Mouse (Mus musculus): Measurements from ENCODE around the gene Rbm33. TPM values are rescaled to one million over a fixed set of nuclear protein-coding genes. Genes with fewer than 3 reads are reported as not detected.

Rbm33 gene
- total RNA-seq, 1 experiment: 21.2 TPM

DNA sequence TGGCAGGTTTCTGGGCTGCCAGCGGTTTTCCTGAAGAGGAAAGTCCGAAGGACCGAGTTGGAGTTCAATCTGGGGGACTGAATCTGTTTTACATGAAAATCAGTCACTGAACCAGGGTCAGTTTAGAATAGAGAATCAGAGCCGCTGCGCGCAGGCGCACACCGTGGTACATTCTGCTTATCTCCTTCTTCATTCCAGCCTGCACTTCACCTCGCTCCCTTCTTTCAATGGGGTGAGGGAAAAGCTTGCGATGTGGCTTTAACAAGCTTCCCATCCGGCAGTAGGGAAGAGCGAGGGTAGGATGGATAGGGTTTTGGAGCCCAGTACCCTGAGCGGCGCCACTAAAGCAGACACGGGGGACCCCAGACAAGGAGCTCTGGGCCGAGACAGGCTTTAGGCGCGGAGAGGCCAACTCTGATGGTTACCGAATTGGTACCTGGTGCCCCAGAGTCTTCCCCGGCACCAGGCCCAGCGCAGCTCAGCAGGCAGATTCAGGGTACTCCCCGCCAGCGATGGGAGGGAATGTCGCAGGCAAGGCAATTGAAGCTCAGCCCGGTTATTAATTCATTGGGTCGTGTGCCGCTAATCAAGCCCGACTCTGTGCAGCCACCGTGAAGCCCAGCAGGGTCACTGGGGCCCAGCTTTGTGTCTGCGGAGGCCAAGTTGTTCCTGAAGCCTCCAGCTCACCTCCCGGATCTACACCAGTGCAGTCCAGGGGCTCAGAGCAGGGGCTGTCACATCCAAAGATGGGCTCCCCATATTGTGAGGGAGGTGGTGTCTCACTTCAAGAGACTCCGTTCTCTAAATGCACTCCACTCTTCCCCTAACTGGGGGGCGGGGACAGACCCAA is 146.0 kb downstream of the Rbm33 start:
- in situ Hi-C loops (cut with MboI; ENCODE audit: low sequenced_read_pairs in 2 of 2, unreplicated experiment in 2 of 2): loop anchor here (5.0 to 25.0 kb wide), 6 partner anchors 296 to 1014 kb away; partner anchors contain the start of genes En2 (in 2 of the 2) and Mnx1 (in 2 of the 2)
- H3K9me3 ChIP-seq (ENCODE audit: control insufficient read depth, insufficient read depth, low read depth, low read length): no peaks in the 10 kb centered on the region
- TF ChIP-seq HCFC1 (IDR thresholded peaks at IDR 0.05; ENCODE audit: borderline replicate concordance, insufficient read depth, low read length) (no peak), MAFK (IDR thresholded peaks at IDR 0.05; ENCODE audit: insufficient read depth, low read depth, low read length) (no peak), ZC3H11A (IDR thresholded peaks at IDR 0.05; ENCODE audit: borderline replicate concordance, low read depth, low read length) (no peak), ZNF384 (IDR thresholded peaks at IDR 0.05; ENCODE audit: low read depth, low read length) (no peak), CHD2 (IDR thresholded peaks at IDR 0.05; ENCODE audit: low read depth, low read length) (no peak)
- H3K27ac ChIP-seq (ENCODE audit: insufficient read depth, low read depth, low read length, poor library complexity, severe bottlenecking): no peak overlapping the region
- H3K9ac ChIP-seq (ENCODE audit: insufficient read depth, low read depth, low read length, poor library complexity, severe bottlenecking): no peak overlapping the region
- no peak for DNase-seq (ENCODE audit: low read depth, low spot score)
- no peaks in the 10 kb centered on the region for H3K36me3 ChIP-seq (ENCODE audit: control insufficient read depth, insufficient read depth, low read length, poor library complexity, severe bottlenecking)
- peaks cover 0 to 16% of the 10 kb centered on the region in 2 experiments; a peak in 1 of 4 replicates for H3K4me1 ChIP-seq (ENCODE audit: control insufficient read depth in 2 of 2, insufficient read depth in 2 of 2, low read length in 2 of 2, poor library complexity in 1 of 2)
- peak overlapping the region in 1 of 2 experiments; percentile 14; a peak in 1 of 4 replicates for H3K4me3 ChIP-seq (ENCODE audit: insufficient read depth in 1 of 2, low read depth in 1 of 2, low read length in 2 of 2, poor library complexity in 1 of 2, severe bottlenecking in 1 of 2)

DNA sequence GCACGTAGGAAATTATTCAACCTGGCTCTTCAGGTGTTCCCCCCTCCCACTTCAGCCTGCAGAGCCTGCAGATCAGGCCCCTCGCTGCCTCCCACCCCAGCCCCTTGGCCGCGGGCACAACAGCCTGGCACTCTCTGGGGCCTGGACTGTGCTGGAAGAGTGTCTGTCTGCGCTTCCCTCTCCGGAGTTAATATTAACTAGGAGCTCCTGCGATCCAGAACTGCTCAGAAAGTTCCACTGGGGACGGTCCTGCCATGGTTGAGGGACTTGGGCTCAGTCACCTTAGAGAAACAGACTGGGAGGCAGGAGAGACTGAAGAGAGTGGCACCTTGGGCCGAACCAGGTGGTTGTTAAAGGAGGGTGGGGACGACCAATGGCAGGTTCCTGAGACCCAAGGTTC is 146.7 kb downstream of the Rbm33 start:
- Histone ChIP-seq H3K9me3 (ENCODE audit: control insufficient read depth, insufficient read depth, low read depth, low read length) (no peaks in the 10 kb centered on the region), H3K27ac (ENCODE audit: insufficient read depth, low read depth, low read length, poor library complexity, severe bottlenecking) (no peak overlapping the region), H3K9ac (ENCODE audit: insufficient read depth, low read depth, low read length, poor library complexity, severe bottlenecking) (no peak overlapping the region), H3K4me1 (ENCODE audit: control insufficient read depth in 2 of 2, insufficient read depth in 2 of 2, low read length in 2 of 2, poor library complexity in 1 of 2) (peaks cover 0 to 16% of the 10 kb centered on the region in 2 experiments; a peak in 1 of 4 replicates), H3K4me3 (ENCODE audit: insufficient read depth in 1 of 2, low read depth in 1 of 2, low read length in 2 of 2, poor library complexity in 1 of 2, severe bottlenecking in 1 of 2) (no peak overlapping the region), H3K36me3 (ENCODE audit: control insufficient read depth, insufficient read depth, low read length, poor library complexity, severe bottlenecking) (no peaks in the 10 kb centered on the region)
- in situ Hi-C loops (cut with MboI; ENCODE audit: low sequenced_read_pairs in 2 of 2, unreplicated experiment in 2 of 2): loop anchor here (5.0 to 25.0 kb wide), 6 partner anchors 296 to 1014 kb away; partner anchors contain the start of genes En2 (in 2 of the 2) and Mnx1 (in 2 of the 2)
- DNase-seq (ENCODE audit: low read depth, low spot score): no peak
- TF ChIP-seq ZC3H11A (IDR thresholded peaks at IDR 0.05; ENCODE audit: borderline replicate concordance, low read depth, low read length): no peak
- no peak for TF ChIP-seq ZNF384 (IDR thresholded peaks at IDR 0.05; ENCODE audit: low read depth, low read length)
- no peak for TF ChIP-seq HCFC1 (IDR thresholded peaks at IDR 0.05; ENCODE audit: borderline replicate concordance, insufficient read depth, low read length)
- TF ChIP-seq CHD2 (IDR thresholded peaks at IDR 0.05; ENCODE audit: low read depth, low read length): no peak
- no peak for TF ChIP-seq MAFK (IDR thresholded peaks at IDR 0.05; ENCODE audit: insufficient read depth, low read depth, low read length)

- in situ Hi-C loops (cut with MboI; ENCODE audit: low sequenced_read_pairs in 2 of 2, unreplicated experiment in 2 of 2): loop anchor here (5.0 to 25.0 kb wide), 6 partner anchors 297 to 1013 kb away; partner anchors contain the start of genes En2 (in 2 of the 2) and Mnx1 (in 2 of the 2)
- no peak for TF ChIP-seq CHD2 (IDR thresholded peaks at IDR 0.05; ENCODE audit: low read depth, low read length)
- TF ChIP-seq ZC3H11A (IDR thresholded peaks at IDR 0.05; ENCODE audit: borderline replicate concordance, low read depth, low read length): no peak
- TF ChIP-seq MAFK (IDR thresholded peaks at IDR 0.05; ENCODE audit: insufficient read depth, low read depth, low read length): no peak
- no peak for TF ChIP-seq ZNF384 (IDR thresholded peaks at IDR 0.05; ENCODE audit: low read depth, low read length)
- no peak for TF ChIP-seq HCFC1 (IDR thresholded peaks at IDR 0.05; ENCODE audit: borderline replicate concordance, insufficient read depth, low read length)
- Histone ChIP-seq H3K36me3 (ENCODE audit: control insufficient read depth, insufficient read depth, low read length, poor library complexity, severe bottlenecking) (no peaks in the 10 kb centered on the region), H3K9ac (ENCODE audit: insufficient read depth, low read depth, low read length, poor library complexity, severe bottlenecking) (no peak overlapping the region), H3K9me3 (ENCODE audit: control insufficient read depth, insufficient read depth, low read depth, low read length) (no peaks in the 10 kb centered on the region), H3K4me3 (ENCODE audit: insufficient read depth in 1 of 2, low read depth in 1 of 2, low read length in 2 of 2, poor library complexity in 1 of 2, severe bottlenecking in 1 of 2) (peak overlapping the region; percentile 54 to 70), H3K27ac (ENCODE audit: insufficient read depth, low read depth, low read length, poor library complexity, severe bottlenecking) (no peak overlapping the region), H3K4me1 (ENCODE audit: control insufficient read depth in 2 of 2, insufficient read depth in 2 of 2, low read length in 2 of 2, poor library complexity in 1 of 2) (peaks cover 0 to 16% of the 10 kb centered on the region in 2 experiments; a peak in 1 of 4 replicates)
- no peak for DNase-seq (ENCODE audit: low read depth, low spot score)
Measured at GRCm38 (mm10) chr5:28464361-28465098, 147.6 kb downstream of the Rbm33 start.

GRCm38 (mm10) chr5:28465099-28465406 is 148.1 kb downstream of the Rbm33 start:
- Histone ChIP-seq H3K4me1 (ENCODE audit: control insufficient read depth in 2 of 2, insufficient read depth in 2 of 2, low read length in 2 of 2, poor library complexity in 1 of 2) (peaks cover 0 to 16% of the 10 kb centered on the region in 2 experiments; a peak in 1 of 4 replicates), H3K9me3 (ENCODE audit: control insufficient read depth, insufficient read depth, low read depth, low read length) (no peaks in the 10 kb centered on the region), H3K9ac (ENCODE audit: insufficient read depth, low read depth, low read length, poor library complexity, severe bottlenecking) (no peak overlapping the region), H3K4me3 (ENCODE audit: insufficient read depth in 1 of 2, low read depth in 1 of 2, low read length in 2 of 2, poor library complexity in 1 of 2, severe bottlenecking in 1 of 2) (peak overlapping the region; percentile 54 to 70), H3K27ac (ENCODE audit: insufficient read depth, low read depth, low read length, poor library complexity, severe bottlenecking) (no peak overlapping the region), H3K36me3 (ENCODE audit: control insufficient read depth, insufficient read depth, low read length, poor library complexity, severe bottlenecking) (no peaks in the 10 kb centered on the region)
- TF ChIP-seq HCFC1 (IDR thresholded peaks at IDR 0.05; ENCODE audit: borderline replicate concordance, insufficient read depth, low read length) (no peak), MAFK (IDR thresholded peaks at IDR 0.05; ENCODE audit: insufficient read depth, low read depth, low read length) (no peak), CHD2 (IDR thresholded peaks at IDR 0.05; ENCODE audit: low read depth, low read length) (no peak), ZC3H11A (IDR thresholded peaks at IDR 0.05; ENCODE audit: borderline replicate concordance, low read depth, low read length) (no peak), ZNF384 (IDR thresholded peaks at IDR 0.05; ENCODE audit: low read depth, low read length) (no peak)
- no peak for DNase-seq (ENCODE audit: low read depth, low spot score)
- in situ Hi-C loops (cut with MboI; ENCODE audit: low sequenced_read_pairs in 2 of 2, unreplicated experiment in 2 of 2): loop anchor here (10.0 to 25.0 kb wide), 4 partner anchors 300 to 1010 kb away; partner anchors contain the start of genes En2 (in 1 of the 2) and Mnx1 (in 1 of the 2)
